Mouse (Mus musculus): ENCODE data around the gene Cbfb.

Gene Cbfb

GRCm38 (mm10) chr8:105170381-105171115 lies at the start of gene Cbfb:
Cbfb (plus strand) TSS chr8:105170674.
- in situ Hi-C loops (cut with MboI; ENCODE audit: low pct_unique_long_range_greater_than_20kb in 1 of 2, low sequenced_read_pairs in 2 of 2, unreplicated experiment in 1 of 2): no loop called here

- in situ Hi-C loops (cut with MboI; ENCODE audit: low pct_unique_long_range_greater_than_20kb in 1 of 2, low sequenced_read_pairs in 2 of 2, unreplicated experiment in 1 of 2): loop anchor here (10.0 kb wide), 1 partner anchor 155 kb away; the partner anchor contains the start of gene 4931428F04Rik (in 2 of the 2)
Observed at GRCm38 (mm10) chr8:105129864-105130263, 40.6 kb upstream of the Cbfb start.

- in situ Hi-C loops (cut with MboI; ENCODE audit: low pct_unique_long_range_greater_than_20kb in 1 of 2, low sequenced_read_pairs in 2 of 2, unreplicated experiment in 1 of 2): loop anchor here in 1 of 2 experiments (10.0 kb wide), 1 partner anchor 153 kb away; the partner anchor contains the start of gene 4931428F04Rik
Observed at GRCm38 (mm10) chr8:105131509-105131908, 39.0 kb upstream of the Cbfb start, which contains the start of gene Ces4a. Ces4a (plus strand) TSS chr8:105131800.

GRCm38 (mm10) chr8:105138423-105138822 lies 32.1 kb upstream of the Cbfb start:
- in situ Hi-C loops (cut with MboI; ENCODE audit: low pct_unique_long_range_greater_than_20kb in 1 of 2, low sequenced_read_pairs in 2 of 2, unreplicated experiment in 1 of 2): loop anchor here in 1 of 2 experiments (10.0 kb wide), 1 partner anchor 146 kb away; the partner anchor contains the start of gene 4931428F04Rik

- in situ Hi-C loops (cut with MboI; ENCODE audit: low pct_unique_long_range_greater_than_20kb in 1 of 2, low sequenced_read_pairs in 2 of 2, unreplicated experiment in 1 of 2): no loop called here
Observed at GRCm38 (mm10) chr8:105142395-105142794, 28.1 kb upstream of the Cbfb start.

GRCm38 (mm10) chr8:105151654-105152053 lies 18.8 kb upstream of the Cbfb start:
- in situ Hi-C loops (cut with MboI; ENCODE audit: low pct_unique_long_range_greater_than_20kb in 1 of 2, low sequenced_read_pairs in 2 of 2, unreplicated experiment in 1 of 2): no loop called here

GRCm38 (mm10) chr8:105152623-105153398 lies 17.7 kb upstream of the Cbfb start:
- in situ Hi-C loops (cut with MboI; ENCODE audit: low pct_unique_long_range_greater_than_20kb in 1 of 2, low sequenced_read_pairs in 2 of 2, unreplicated experiment in 1 of 2): no loop called here

GRCm38 (mm10) chr8:105154316-105154715 lies 16.2 kb upstream of the Cbfb start:
- in situ Hi-C loops (cut with MboI; ENCODE audit: low pct_unique_long_range_greater_than_20kb in 1 of 2, low sequenced_read_pairs in 2 of 2, unreplicated experiment in 1 of 2): no loop called here

- in situ Hi-C loops (cut with MboI; ENCODE audit: low pct_unique_long_range_greater_than_20kb in 1 of 2, low sequenced_read_pairs in 2 of 2, unreplicated experiment in 1 of 2): no loop called here
Observed at GRCm38 (mm10) chr8:105155091-105155745, 15.3 kb upstream of the Cbfb start.

GRCm38 (mm10) chr8:105157555-105157954 lies 12.9 kb upstream of the Cbfb start:
- in situ Hi-C loops (cut with MboI; ENCODE audit: low pct_unique_long_range_greater_than_20kb in 1 of 2, low sequenced_read_pairs in 2 of 2, unreplicated experiment in 1 of 2): no loop called here

- in situ Hi-C loops (cut with MboI; ENCODE audit: low pct_unique_long_range_greater_than_20kb in 1 of 2, low sequenced_read_pairs in 2 of 2, unreplicated experiment in 1 of 2): no loop called here
Observed at GRCm38 (mm10) chr8:105158084-105158483, 12.4 kb upstream of the Cbfb start.

GRCm38 (mm10) chr8:105161121-105161652 lies 9.3 kb upstream of the Cbfb start:
- in situ Hi-C loops (cut with MboI; ENCODE audit: low pct_unique_long_range_greater_than_20kb in 1 of 2, low sequenced_read_pairs in 2 of 2, unreplicated experiment in 1 of 2): no loop called here

- in situ Hi-C loops (cut with MboI; ENCODE audit: low pct_unique_long_range_greater_than_20kb in 1 of 2, low sequenced_read_pairs in 2 of 2, unreplicated experiment in 1 of 2): no loop called here
Observed at GRCm38 (mm10) chr8:105164272-105164902, 6.1 kb upstream of the Cbfb start.

GRCm38 (mm10) chr8:105165191-105165590 lies 5.3 kb upstream of the Cbfb start:
- in situ Hi-C loops (cut with MboI; ENCODE audit: low pct_unique_long_range_greater_than_20kb in 1 of 2, low sequenced_read_pairs in 2 of 2, unreplicated experiment in 1 of 2): no loop called here

- in situ Hi-C loops (cut with MboI; ENCODE audit: low pct_unique_long_range_greater_than_20kb in 1 of 2, low sequenced_read_pairs in 2 of 2, unreplicated experiment in 1 of 2): no loop called here
Observed at GRCm38 (mm10) chr8:105167116-105167515, 3.4 kb upstream of the Cbfb start.

GRCm38 (mm10) chr8:105169582-105169981 lies 892 bp upstream of the Cbfb start:
- in situ Hi-C loops (cut with MboI; ENCODE audit: low pct_unique_long_range_greater_than_20kb in 1 of 2, low sequenced_read_pairs in 2 of 2, unreplicated experiment in 1 of 2): no loop called here

GRCm38 (mm10) chr8:105170041-105170380 lies 463 bp upstream of the Cbfb start:
- in situ Hi-C loops (cut with MboI; ENCODE audit: low pct_unique_long_range_greater_than_20kb in 1 of 2, low sequenced_read_pairs in 2 of 2, unreplicated experiment in 1 of 2): no loop called here
